Mouse (Mus musculus): ENCODE results near the gene Ttc9c. TPM values are rescaled to one million over a fixed set of nuclear protein-coding genes. Genes with fewer than 3 reads are reported as not detected.

Gene Ttc9c
- polyA plus RNA-seq, 1 experiment from 2014 or later: 32.9 TPM

DNA sequence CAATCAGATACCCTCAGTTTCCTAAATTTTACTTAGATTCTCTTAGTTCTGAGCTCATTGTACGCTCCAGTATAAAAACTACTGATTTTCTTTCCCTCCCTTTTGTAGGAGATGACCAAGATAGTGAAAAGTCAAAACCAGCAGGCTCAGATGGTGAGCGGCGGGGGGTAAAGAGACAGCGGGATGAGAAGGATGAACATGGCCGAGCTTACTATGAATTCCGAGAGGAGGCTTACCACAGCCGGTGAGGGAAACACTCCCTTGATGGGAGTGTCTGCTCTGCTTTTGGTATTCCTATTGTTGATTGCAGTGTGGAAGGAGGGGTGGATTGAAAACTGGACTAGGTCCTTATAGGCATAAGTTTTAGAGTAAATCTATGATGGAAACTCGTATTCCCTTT, 3.6 kb upstream of the Ttc9c start:
- Histone ChIP-seq H3K4me3 (peak overlapping the region; percentile 99), H3K27me3 (replicated peaks) (no peaks in the 10 kb centered on the region), H3K27ac (replicated peaks) (no peak overlapping the region), H3K36me3 (peaks cover 55% of the 10 kb centered on the region), H3K4me2 (peak overlapping the region; percentile 88), H3K9ac (peak overlapping the region; percentile 99), H3K9me3 (no peaks in the 10 kb centered on the region), H3K4me1 (peaks cover 25% of the 10 kb centered on the region)
- whole genome bisulfite sequencing: 67% methylated on average over 8 of the region's 8 CpGs
- no peak for ATAC-seq (ENCODE audit: extremely low read depth, insufficient number of reproducible peaks, low FRiP score, low TSS enrichment)

DNA sequence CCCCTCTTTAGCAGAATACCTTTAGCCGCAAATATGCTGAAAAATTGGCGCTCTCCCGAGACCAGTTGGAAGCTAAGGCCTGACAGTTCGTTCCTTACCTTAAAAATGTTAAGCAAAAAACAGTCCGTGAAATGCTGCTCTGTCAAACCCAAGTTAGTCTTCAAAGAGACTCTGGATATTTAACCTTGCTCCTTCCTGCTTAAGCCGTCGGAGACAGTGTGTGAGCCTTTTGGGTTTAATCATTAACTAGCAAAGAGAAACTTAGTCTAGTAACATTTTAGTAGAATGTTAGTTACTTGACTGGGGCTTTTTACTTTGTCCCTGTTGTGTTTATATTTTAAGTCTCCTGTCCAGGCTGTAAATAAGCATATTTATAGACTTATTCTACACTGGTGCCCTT, 2.0 kb upstream of the Ttc9c start:
- Histone ChIP-seq H3K4me3 (peak overlapping the region; percentile 99), H3K9me3 (no peaks in the 10 kb centered on the region), H3K27ac (replicated peaks) (peak overlapping the region; percentile 99), H3K36me3 (peaks cover 49% of the 10 kb centered on the region), H3K4me2 (peak overlapping the region; percentile 88), H3K4me1 (peaks cover 39% of the 10 kb centered on the region), H3K9ac (peak overlapping the region; percentile 99), H3K27me3 (replicated peaks) (no peaks in the 10 kb centered on the region)
- 0% methylated on average over 7 of the region's 7 CpGs for WGBS
- no peak for ATAC-seq (ENCODE audit: extremely low read depth, insufficient number of reproducible peaks, low FRiP score, low TSS enrichment)

DNA sequence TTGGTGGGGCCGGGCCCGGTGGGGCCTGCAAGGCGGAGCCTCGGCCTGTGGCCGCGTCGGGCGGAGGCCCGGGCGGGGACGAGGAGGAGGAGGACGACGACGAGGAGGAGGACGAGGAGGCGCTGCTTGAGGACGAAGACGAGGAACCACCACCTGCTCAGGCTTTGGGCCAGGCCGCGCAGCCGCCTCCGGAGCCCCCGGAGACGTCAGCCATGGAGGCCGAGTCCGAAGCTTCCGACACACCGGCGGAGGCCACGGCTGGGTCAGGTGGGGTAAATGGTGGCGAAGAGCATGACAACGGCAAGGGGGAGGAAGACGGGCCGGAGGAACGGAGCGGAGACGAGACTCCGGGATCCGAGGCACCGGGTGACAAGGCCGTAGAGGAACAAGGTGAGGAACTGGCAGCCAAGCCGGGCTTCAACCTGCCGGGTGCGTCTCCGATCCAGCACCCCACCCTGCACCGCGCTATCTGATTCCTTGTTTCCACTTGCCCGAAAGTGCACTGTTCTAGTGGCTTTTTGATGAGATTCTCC, 1.4 kb upstream of the Ttc9c start:
- Histone ChIP-seq H3K27ac (replicated peaks) (peak overlapping the region; percentile 99), H3K4me1 (peaks cover 42% of the 10 kb centered on the region), H3K9ac (peak overlapping the region; percentile 99), H3K36me3 (peaks cover 48% of the 10 kb centered on the region), H3K4me3 (peak overlapping the region; percentile 99), H3K4me2 (peak overlapping the region; percentile 88), H3K27me3 (replicated peaks) (no peaks in the 10 kb centered on the region), H3K9me3 (no peaks in the 10 kb centered on the region)
- WGBS: under 1% methylated on average over 48 of the region's 48 CpGs
- ATAC-seq (ENCODE audit: extremely low read depth, insufficient number of reproducible peaks, low FRiP score, low TSS enrichment): peak; percentile 40

DNA sequence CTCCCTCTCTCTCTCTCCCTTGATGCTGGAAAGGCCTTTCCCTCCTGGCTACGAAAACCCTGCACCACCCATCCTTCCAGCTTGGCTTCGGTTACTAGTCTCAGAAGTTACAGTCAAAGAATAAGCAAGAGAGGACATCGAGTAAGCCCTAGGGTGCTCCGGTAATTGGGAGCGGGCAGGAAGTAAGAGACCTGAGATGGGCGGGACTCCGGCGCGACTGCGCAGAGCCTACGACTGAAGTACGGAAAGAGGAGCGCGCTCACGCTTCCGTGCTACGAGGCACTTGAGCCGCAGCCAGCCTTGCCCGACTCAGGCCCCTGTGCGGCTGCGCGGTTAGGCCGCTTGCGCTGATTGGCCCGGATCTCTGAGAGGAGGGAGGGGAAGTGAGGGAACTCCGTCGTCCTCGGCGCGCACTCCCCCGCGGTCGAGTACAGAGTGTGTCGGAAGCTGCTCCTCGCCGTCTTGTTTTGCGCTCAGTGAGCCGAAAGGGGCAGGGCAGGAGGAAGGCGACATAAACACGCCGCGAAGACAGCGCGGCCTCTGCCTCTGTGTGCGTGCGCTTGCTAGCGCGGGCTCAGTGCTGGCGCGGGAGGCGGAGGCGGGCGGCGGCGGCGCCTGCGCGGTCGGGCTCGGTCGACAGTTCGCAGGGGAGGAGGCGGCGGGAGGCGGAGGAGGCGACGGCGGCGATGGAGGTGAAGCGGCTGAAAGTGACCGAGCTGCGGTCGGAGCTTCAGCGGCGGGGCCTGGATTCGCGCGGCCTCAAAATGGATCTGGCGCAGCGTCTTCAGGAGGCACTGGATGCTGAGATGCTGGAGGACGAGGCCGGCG, 677 bp upstream of the Ttc9c start, which contains the start of gene Hnrnpul2:
Gene Hnrnpul2, plus strand, starts transcription at position 415 of the 828 bp plus-strand sequence.
- peak; percentile 91 for ATAC-seq (ENCODE audit: extremely low read depth, insufficient number of reproducible peaks, low FRiP score, low TSS enrichment)
- peaks cover 42% of the 10 kb centered on the region for H3K4me1 ChIP-seq
- peaks cover 48% of the 10 kb centered on the region for H3K36me3 ChIP-seq
- H3K9me3 ChIP-seq: no peaks in the 10 kb centered on the region
- H3K9ac ChIP-seq: peak within 1 kb of the TSS; percentile 99
- under 1% methylated on average over 81 of the region's 83 CpGs for WGBS
- peak within 1 kb of the TSS; percentile 99 for H3K4me3 ChIP-seq
- H3K4me2 ChIP-seq: peak within 1 kb of the TSS; percentile 88
- H3K27ac ChIP-seq (replicated peaks): peak within 1 kb of the TSS; percentile 99
- no peaks in the 10 kb centered on the region for H3K27me3 ChIP-seq (replicated peaks)

DNA sequence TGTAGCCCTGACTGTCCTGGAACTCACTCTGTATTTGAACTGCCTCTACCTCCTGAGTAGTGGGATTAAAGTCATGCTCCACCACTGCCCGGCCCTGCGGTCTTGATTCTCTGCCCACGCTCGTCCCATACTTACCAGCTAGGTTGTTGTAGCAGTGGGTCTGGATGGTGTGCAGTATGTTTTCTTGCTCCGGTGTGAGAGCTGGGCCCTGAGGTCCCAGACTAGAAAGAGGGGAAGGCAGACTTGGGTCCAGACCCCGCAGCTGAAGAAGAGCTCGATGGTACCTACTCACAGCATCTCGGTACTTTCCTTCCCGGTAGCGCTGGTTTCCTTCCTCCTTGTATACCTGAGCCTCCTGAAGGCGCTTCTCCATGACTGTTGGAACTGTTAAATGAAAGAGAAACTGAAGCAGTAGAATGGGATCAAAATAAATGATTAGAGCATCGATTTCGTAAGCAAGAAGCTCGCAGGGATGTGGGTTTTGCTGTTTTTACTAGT, 783 bp downstream of the Ttc9c start:
- no peak for ATAC-seq (ENCODE audit: extremely low read depth, insufficient number of reproducible peaks, low FRiP score, low TSS enrichment)
- Histone ChIP-seq H3K27me3 (replicated peaks) (no peaks in the 10 kb centered on the region), H3K9me3 (no peaks in the 10 kb centered on the region), H3K4me2 (peak overlapping the region; percentile 88), H3K9ac (peak overlapping the region; percentile 89), H3K27ac (replicated peaks) (peak overlapping the region; percentile 99), H3K4me1 (peaks cover 41% of the 10 kb centered on the region), H3K4me3 (peak overlapping the region; percentile 99), H3K36me3 (peaks cover 47% of the 10 kb centered on the region)
- WGBS: 19% methylated on average over 14 of the region's 14 CpGs

DNA sequence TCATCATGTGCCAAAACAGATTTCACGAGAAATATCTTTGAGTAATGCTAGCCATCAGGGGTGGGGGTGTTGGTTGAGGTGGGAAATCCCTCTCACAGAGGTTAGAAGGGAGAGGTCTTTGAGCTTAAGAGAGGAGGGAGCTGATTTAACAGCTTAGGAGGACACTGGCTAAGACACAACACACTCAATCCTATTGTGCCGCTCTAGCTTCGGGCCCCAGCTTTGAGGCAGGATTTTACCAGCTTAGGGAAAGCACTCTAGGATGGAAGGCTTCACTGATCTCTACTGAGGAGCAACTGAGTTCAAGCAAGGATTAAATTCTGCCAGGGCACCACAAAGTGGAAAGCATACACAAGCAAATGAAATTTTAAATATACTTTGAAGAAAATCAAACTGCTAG, 2.1 kb downstream of the Ttc9c start:
- peak overlapping the region; percentile 69 for H3K9ac ChIP-seq

DNA sequence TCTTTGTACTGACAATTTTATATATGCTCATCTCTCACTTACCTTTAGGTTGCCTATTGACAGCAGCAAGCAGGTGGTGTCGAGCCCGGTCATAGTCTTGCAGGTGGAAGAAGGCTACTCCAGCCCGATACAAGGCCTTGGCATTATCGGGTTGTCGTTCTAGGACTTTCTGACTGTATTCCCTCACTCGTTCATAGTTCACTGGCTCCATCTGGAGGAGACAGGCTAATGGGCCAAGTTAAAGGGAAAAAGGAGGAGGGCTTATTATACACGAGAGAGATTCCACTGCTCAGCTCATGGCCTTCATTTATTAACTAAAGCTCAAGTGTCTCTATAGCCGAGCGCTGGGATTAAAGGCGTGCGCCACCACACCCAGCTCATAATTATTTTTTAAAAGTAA, 3.3 kb downstream of the Ttc9c start:
- Histone ChIP-seq H3K27me3 (replicated peaks) (no peaks in the 10 kb centered on the region), H3K9me3 (no peaks in the 10 kb centered on the region), H3K4me3 (no peak overlapping the region), H3K27ac (replicated peaks) (no peak overlapping the region), H3K4me1 (peaks cover 23% of the 10 kb centered on the region), H3K36me3 (peaks cover 60% of the 10 kb centered on the region), H3K4me2 (no peak overlapping the region), H3K9ac (peak overlapping the region; percentile 61)
- ATAC-seq (ENCODE audit: extremely low read depth, insufficient number of reproducible peaks, low FRiP score, low TSS enrichment): no peak
- WGBS: 83% methylated on average over 11 of the region's 11 CpGs

More for the DNA sequence above, 2.1 kb downstream of the Ttc9c start:
- ATAC-seq (ENCODE audit: extremely low read depth, insufficient number of reproducible peaks, low FRiP score, low TSS enrichment): no peak
- peaks cover 28% of the 10 kb centered on the region for H3K4me1 ChIP-seq
- 82% methylated on average over 3 of the region's 3 CpGs for WGBS
- H3K27me3 ChIP-seq (replicated peaks): no peaks in the 10 kb centered on the region
- H3K9me3 ChIP-seq: no peaks in the 10 kb centered on the region
- peak overlapping the region; percentile 99; the same call in 1 of the 2 replicates for H3K4me3 ChIP-seq
- H3K27ac ChIP-seq (replicated peaks): no peak overlapping the region
- peaks cover 52% of the 10 kb centered on the region for H3K36me3 ChIP-seq
- H3K4me2 ChIP-seq: peak overlapping the region; percentile 88

DNA sequence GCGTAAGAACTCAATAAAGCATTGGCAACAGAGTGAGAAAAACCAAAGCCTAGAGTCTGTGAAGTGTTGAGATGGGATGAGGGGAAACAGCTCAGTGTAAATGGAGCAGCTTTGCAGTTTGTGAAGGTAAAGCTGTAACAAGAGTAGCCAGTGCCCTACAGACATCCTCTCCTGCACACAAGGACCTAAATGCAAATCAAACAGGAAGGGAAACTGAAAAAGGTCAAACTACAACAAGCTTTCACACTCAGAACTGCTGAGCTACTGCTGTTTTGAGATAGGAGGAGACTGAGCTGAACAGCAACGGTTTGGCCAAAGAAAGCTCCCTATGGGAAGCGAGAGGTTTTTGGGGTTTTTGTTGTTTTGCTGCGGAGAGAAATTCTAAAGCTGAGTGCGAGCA, 12.3 kb downstream of the Ttc9c start:
- no peak for ATAC-seq (ENCODE audit: extremely low read depth, insufficient number of reproducible peaks, low FRiP score, low TSS enrichment)
- H3K4me3 ChIP-seq: no peak overlapping the region
- no peak overlapping the region for H3K9ac ChIP-seq
- H3K36me3 ChIP-seq: peaks cover 70% of the 10 kb centered on the region
- WGBS: 90% methylated on average over 5 of the region's 5 CpGs
- H3K9me3 ChIP-seq: no peaks in the 10 kb centered on the region
- no peak overlapping the region for H3K4me2 ChIP-seq
- peaks cover 9% of the 10 kb centered on the region for H3K4me1 ChIP-seq
- no peak overlapping the region for H3K27ac ChIP-seq (replicated peaks)
- no peaks in the 10 kb centered on the region for H3K27me3 ChIP-seq (replicated peaks)

DNA sequence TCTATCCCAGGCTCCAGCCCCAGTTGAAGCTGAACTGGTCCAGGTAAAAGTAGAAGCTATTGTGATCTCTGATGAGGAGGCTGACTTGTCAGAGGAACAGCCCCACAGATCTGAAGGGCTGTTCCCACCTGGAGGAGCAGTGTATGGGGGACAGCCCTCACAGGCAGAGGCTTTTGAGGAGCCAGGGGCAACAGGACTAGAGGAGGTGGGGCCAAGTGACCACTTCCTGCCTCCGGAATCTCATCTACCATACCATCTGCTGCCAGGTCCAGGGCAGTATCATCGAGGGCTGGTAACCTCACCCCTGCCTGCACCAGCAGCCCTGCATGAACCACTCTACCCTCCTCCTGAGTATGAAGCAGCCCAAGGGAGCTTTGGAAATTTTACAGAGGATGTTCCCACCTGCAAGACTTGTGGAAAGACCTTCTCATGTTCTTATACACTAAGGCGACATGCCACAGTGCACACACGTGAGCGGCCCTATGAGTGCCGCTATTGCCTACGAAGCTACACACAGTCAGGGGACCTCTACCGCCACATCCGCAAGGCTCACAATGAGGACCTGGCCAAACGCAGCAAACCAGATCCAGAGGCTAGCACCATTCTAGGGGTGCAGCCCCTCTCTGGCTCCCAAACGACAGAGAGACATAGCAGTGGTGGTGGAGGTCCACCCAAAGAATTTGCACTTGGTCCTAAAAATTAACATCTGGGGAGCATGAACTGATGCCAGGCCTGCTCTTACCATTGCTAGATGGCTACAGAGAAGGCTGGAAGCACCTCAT, 15.1 kb downstream of the Ttc9c start:
- Histone ChIP-seq H3K36me3 (peaks cover 49% of the 10 kb centered on the region), H3K9ac (no peak overlapping the region), H3K9me3 (no peaks in the 10 kb centered on the region), H3K4me2 (no peak overlapping the region), H3K4me1 (peaks cover 13% of the 10 kb centered on the region), H3K4me3 (no peak overlapping the region), H3K27me3 (replicated peaks) (no peaks in the 10 kb centered on the region), H3K27ac (replicated peaks) (no peak overlapping the region)
- no peak for ATAC-seq (ENCODE audit: extremely low read depth, insufficient number of reproducible peaks, low FRiP score, low TSS enrichment)
- 83% methylated on average over 11 of the region's 11 CpGs for WGBS

DNA sequence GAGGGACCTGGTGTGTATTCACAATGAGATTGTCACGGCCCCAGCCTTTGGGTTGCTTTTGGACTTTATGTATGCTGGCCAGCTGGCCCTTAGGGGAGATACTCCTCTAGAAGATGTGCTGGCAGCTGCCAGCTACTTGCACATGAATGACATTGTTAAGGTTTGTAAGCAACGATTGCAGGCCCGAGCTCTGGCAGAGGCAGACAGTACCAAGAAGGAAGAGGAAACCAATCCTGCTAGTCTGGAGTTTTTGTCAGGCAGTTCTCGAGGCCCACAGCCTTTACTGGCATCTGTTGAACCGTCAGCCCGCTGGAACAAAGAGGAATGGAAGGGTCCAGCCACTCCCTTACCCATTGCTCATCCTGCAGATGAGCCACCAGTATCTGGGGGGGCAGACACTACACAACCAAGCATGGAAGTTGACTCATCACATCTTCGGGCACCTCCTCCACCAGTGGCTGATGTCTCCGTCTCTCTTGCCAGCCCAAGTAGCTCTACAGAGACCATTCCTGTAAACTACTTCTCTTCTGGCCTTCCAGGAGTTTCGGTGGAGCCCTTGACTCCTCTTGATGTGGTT, 15.8 kb downstream of the Ttc9c start:
- no peak for ATAC-seq (ENCODE audit: extremely low read depth, insufficient number of reproducible peaks, low FRiP score, low TSS enrichment)
- peak overlapping the region; percentile 90; the same call in 1 of the 2 replicates for H3K27ac ChIP-seq (replicated peaks)
- WGBS: 84% methylated on average over 9 of the region's 9 CpGs

More for the DNA sequence above, 15.8 kb downstream of the Ttc9c start:
- Histone ChIP-seq H3K27me3 (replicated peaks) (no peaks in the 10 kb centered on the region), H3K4me3 (peak overlapping the region; percentile 76), H3K9me3 (no peaks in the 10 kb centered on the region), H3K4me2 (peak overlapping the region; percentile 84), H3K4me1 (peaks cover 13% of the 10 kb centered on the region), H3K9ac (peak overlapping the region; percentile 84; the same call in 1 of the 2 replicates), H3K36me3 (peaks cover 43% of the 10 kb centered on the region)

Measured in heart, embryonic 13.5 days (tissue).